Mouse (Mus musculus) spleen, adult 2 months (tissue): ENCODE measurements around the gene Dbi. TPM values are rescaled to one million over a fixed set of nuclear protein-coding genes. Genes with fewer than 3 reads are reported as not detected.

Source experiments
- DNase-seq, 2 experiments: peaks; one replicate each; pipeline versions ENCODE4 v3.0.0 to v3.0.0-alpha.2; 2012 to 2021; ENCODE audit warnings: low spot score in 2 of 2, low read depth in 1 of 2
- H3K27ac ChIP-seq: fragments of 200-500 bp; 2 replicates; pipeline ENCODE4 v1.5.1; 2012; ENCODE audit warnings: low read length, inconsistent platforms; ENCODE audit not compliant: insufficient read depth
- H3K27me3 ChIP-seq: fragments of 200-500 bp; 2 replicates; pipeline ENCODE4 v1.6.1; 2012; ENCODE audit warnings: mild to moderate bottlenecking, moderate library complexity, low read length, inconsistent platforms; ENCODE audit not compliant: control insufficient read depth, insufficient read depth
- H3K36me3 ChIP-seq: fragments of 200-500 bp; 2 replicates; pipeline ENCODE4 v1.6.1; 2012; ENCODE audit warnings: mild to moderate bottlenecking, low read length, inconsistent platforms; ENCODE audit not compliant: control insufficient read depth, insufficient read depth
- H3K4me1 ChIP-seq: fragments of 200-500 bp; 2 replicates; pipeline ENCODE4 v1.6.1; 2011; ENCODE audit warnings: inconsistent platforms; ENCODE audit not compliant: control insufficient read depth, insufficient read depth, insufficient read length
- H3K4me3 ChIP-seq: fragments of 200-500 bp; 2 replicates; pipeline ENCODE4 v1.5.1; 2011; ENCODE audit warnings: mild to moderate bottlenecking, inconsistent platforms; ENCODE audit not compliant: insufficient read depth, insufficient read length; ENCODE audit errors: extremely low read depth
- CTCF ChIP-seq: fragments of 200-500 bp; IDR thresholded peaks from 2 replicates; pipeline ENCODE4 v1.5.1; 2011; ENCODE audit warnings: mild to moderate bottlenecking, inconsistent platforms; ENCODE audit not compliant: insufficient read depth, insufficient read length, insufficient replicate concordance; ENCODE audit errors: extremely low read depth
- POLR2A ChIP-seq: fragments of 200-500 bp; IDR thresholded peaks from 2 replicates; pipeline ENCODE4 v1.6.1; 2011; ENCODE audit warnings: low read depth, low read length, inconsistent platforms
- WGBS: fragments of 180-500 bp; shearing (Covaris S2); methylation state at CpG from one replicate; pipeline ENCODE4 v1.1.7; 2018; 5-methylcytosine and 5-hydroxymethylcytosine counted together
- polyA plus RNA-seq: library from polyadenylated mRNA; depleted of rRNA; stranded (reverse); fragments of >200 nt; gene quantifications from 2 replicates; pipeline ENCODE4 v1.2.3, GENCODE M21; 2012; rRNA removed

The Dbi gene
- polyA plus RNA-seq, 1 experiment, result 37.2 TPM

DNA sequence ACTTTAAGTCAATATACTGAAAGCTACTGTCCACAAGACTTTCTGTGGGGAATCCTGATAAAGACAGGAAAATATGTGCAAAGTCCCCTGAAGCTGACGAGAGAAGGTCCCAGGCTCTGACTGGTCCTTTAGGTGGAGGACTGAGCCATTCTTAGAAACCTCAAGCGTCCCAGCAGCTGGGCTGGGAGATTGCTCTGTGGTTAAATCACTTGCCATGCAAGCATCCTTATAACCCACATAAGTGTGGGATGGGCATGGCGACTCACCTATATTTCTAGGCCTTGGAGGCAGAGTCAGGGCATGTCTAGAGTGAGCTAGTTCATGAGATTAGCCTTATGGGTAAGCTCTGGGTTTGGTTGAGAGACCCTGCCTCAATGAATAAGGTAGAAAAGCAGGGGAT is 54.3 kb downstream of the Dbi start:
- Histone ChIP-seq H3K27ac (no peak overlapping the region), H3K4me1 (no peaks in the 10 kb centered on the region), H3K4me3 (no peak overlapping the region), H3K36me3 (no peaks in the 10 kb centered on the region), H3K27me3 (no peaks in the 10 kb centered on the region)
- 52% methylated on average over 3 of the region's 3 CpGs for WGBS
- DNase-seq, result no peak
- no peak for TF ChIP-seq CTCF
- TF ChIP-seq POLR2A, result no peak

DNA sequence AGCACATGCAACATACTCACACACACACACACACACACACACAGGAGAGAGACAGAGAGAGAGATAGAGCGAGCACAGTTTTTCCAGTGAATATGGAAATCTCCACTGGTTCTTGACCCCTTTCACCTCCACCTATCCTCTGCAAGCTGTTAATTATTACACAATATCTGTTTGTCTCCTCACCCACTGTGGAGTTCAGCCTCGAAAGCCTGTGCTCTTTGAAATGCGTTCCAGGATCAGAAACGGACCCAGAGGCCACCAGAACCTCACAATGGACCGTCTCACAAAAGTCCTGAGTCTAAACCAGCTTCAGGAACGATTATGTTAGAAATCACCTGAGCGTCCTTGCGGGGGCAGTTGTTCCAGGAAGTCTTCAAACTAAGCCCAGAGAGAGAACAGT is 54.7 kb downstream of the Dbi start:
- 91% methylated on average over 8 of the region's 8 CpGs for WGBS
- TF ChIP-seq CTCF (no peak), POLR2A (no peak)
- DNase-seq, result no peak
- no peaks in the 10 kb centered on the region for H3K4me1 ChIP-seq
- H3K4me3 ChIP-seq, result no peak overlapping the region
- no peak overlapping the region for H3K27ac ChIP-seq
- no peaks in the 10 kb centered on the region for H3K27me3 ChIP-seq
- H3K36me3 ChIP-seq, result no peaks in the 10 kb centered on the region

DNA sequence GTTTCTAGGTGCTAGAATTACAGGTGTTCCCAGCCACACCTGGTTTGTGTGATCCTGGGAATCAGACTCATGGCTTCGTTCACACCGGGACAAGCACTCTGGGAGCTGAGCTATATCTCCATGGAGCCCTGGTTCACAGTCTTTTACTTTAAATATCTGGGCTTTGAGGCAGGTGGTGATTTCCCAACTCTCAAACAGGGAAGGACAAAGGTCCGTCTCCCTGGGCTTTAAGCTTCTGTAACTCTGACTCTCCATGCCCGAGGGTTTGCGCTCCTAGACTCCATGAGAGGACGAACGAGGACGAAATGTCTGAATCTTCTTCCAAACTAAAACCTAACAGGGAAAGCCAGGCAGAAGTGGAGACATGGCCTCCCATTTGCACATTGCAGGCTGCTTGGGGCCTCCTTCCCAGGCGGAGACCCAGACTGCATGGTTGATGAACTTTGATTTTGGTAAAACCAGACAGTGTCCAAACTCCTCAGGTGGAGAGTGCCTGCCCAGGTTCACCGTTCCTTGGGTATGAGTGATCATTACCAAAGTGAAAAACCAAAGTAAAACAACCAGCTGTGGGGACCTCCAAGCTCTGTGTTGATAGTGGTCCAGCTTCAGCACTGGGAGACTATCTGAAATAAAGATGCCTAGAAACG is 56.7 kb downstream of the Dbi start:
- Histone ChIP-seq H3K4me3 (no peak overlapping the region), H3K27me3 (no peaks in the 10 kb centered on the region), H3K27ac (no peak overlapping the region), H3K36me3 (no peaks in the 10 kb centered on the region), H3K4me1 (no peaks in the 10 kb centered on the region)
- TF ChIP-seq POLR2A (no peak), CTCF (no peak)
- 91% methylated on average over 11 of the region's 11 CpGs for WGBS
- no peak for DNase-seq

Other genes with a start within 250 kb of the Dbi start
- 2.6 and 2.8 TPM in 2 replicates for gene Tmem177, start 207.9 kb downstream of the Dbi start, polyA plus RNA-seq
- gene Cfap221, start 123.8 kb downstream of the Dbi start, polyA plus RNA-seq, result not detected in 2 replicates
- gene Sctr, start 114.2 kb downstream of the Dbi start, polyA plus RNA-seq, result 0.08 TPM in 1 of 2 replicates, not detected in the other
- gene Tmem37, start 47.0 kb downstream of the Dbi start, polyA plus RNA-seq, result 17.3 and 20.8 TPM in 2 replicates
- 1.4 and 2.0 TPM in 2 replicates for gene 3110009E18Rik, start 109 bp upstream of the Dbi start, polyA plus RNA-seq
- gene Steap3, start 151.6 kb upstream of the Dbi start, polyA plus RNA-seq, result 16.2 and 37.3 TPM in 2 replicates
- not detected in 2 replicates for gene C1ql2, start 219.5 kb upstream of the Dbi start, polyA plus RNA-seq